Mouse (Mus musculus): Measurements from ENCODE around the gene Bola3.
"Not testable (repeated sequence)": the region's sequence is repeated elsewhere in the genome, so short reads cannot be mapped to it uniquely, and the experiment has no call there.

Bola3 gene

DNA sequence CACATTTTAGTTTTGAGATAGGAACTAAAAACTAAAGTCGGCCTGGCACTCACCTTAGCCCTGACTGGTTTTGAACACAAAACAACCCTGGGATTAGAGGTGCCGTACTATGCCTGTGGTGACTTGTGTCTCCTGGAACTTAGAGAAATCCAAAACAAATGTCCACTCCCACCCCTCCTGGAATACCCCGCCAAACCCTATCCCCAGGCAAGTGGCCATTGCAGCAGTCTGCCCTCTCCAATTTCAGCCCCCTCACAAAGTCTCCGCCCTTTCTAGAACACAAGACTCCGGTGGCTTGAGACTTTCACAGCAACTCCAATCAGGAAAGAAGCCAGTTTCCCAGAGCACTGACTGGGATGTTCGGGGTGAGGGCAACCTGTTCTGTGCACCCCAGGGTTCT, at the start of gene Bola3:
Bola3 (plus strand) TSS at position 275 of the 400 bp plus-strand sequence.
- no peak for DNase-seq

- no peak for DNase-seq
Measured at GRCm38 (mm10) chr6:83300447-83301229, 48.3 kb upstream of the Bola3 start.

- DNase-seq, result no peak
Measured at GRCm38 (mm10) chr6:83301294-83301693, 47.7 kb upstream of the Bola3 start.

DNA sequence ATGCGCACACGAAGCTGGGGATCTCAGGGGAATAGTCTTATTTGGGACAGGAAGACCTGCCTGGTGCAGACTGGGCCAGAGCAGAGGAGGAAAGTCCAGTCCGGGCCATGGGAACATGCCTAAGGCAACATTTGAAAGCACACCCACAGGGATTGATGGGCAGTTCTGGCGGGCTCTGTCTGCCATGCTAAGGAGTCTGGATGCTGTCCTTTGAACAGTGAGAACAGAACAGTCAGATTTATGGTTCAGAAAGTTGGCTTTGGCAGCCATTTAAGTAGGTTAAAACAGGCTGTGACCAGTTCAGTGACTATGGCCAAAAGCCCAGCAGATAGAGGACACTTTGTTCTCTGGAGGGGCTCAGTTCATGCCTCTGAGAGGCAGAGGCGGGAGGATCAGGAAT, 46.7 kb upstream of the Bola3 start:
- DNase-seq, result no peak

DNA sequence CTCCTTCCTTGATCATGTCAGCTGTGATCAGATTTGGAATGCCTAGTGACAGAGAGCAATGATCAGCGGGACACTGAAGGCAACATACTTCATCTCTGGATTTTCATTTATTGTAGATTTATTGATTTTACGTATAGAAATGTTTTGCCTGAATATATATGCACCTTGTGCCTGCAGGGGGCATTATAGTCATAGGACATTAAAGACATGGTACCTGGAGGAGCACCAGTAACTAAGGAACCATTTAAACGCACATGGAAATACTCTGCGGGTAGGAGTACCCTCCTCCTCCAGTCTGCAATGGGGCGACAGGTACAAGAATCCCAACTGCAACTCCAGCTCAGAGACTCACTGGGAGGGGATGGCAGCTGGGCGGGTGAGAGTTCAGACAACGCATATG, 39.9 kb upstream of the Bola3 start:
- DNase-seq, result no peak

DNA sequence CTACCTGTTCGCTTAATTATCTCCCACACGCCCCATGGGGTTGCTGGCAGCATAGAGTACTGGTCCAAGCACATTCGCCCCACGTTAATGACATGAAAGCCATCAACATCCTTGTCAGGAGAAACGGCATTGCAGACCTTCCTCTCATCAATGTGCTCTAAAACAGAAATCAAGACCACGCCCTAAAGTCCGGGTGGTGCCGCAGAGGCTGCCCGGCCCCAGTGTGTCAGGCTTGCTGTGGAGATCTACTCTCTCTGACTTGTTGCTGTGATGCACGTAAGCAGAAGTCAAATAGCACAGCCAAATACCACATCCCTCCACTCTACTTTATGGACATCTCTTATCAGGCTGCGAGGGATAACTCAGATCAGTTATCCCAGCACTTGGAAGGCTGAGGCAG, 37.7 kb upstream of the Bola3 start:
- DNase-seq, result no peak

GRCm38 (mm10) chr6:83312021-83312420, 36.9 kb upstream of the Bola3 start:
- DNase-seq, result no peak

- DNase-seq, result no peak
Measured at GRCm38 (mm10) chr6:83312514-83312913, 36.4 kb upstream of the Bola3 start.

- DNase-seq, result no peak
Measured at GRCm38 (mm10) chr6:83315293-83315692, 33.7 kb upstream of the Bola3 start.

DNA sequence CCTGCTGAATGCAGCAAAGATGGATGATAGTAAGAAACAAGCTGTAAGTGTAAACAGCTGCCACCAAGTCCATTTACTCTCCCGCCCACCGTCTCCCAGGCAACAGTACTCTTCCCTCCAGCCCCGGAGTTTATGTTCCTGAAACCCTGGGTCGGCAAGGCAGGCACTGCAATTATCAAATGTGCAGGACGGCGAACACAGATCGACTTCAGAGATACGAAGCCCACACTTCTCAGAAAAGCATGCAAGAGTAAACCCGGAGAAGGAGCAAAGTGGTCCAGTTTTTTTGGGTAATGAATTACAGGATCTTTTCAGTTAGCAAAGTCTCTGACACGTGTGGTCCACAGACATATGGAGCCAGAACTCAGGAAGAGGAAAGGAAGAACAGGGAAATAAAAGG, 32.9 kb upstream of the Bola3 start:
- no peak for DNase-seq

GRCm38 (mm10) chr6:83317108-83317741, 31.7 kb upstream of the Bola3 start:
- DNase-seq, result peak; percentile 91

DNA sequence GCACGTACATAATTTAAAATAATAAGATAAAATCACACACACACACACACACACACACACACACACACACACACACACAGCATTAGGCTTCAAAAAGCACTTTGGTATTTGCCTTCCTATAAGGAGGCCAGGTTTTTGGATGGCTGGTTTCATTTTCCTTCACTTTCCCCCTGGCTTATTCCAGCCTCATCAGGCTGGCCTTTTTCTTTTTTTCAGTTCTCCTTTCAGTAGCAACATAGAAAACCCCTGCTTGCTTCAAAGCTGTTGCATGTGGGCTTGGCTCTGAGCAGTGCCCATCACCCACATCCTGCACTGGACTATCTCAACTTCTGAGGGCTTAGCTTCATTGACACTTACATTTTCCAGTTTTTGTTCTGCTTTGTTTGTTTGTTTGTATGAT, 27.0 kb upstream of the Bola3 start:
- DNase-seq, result no peak

DNA sequence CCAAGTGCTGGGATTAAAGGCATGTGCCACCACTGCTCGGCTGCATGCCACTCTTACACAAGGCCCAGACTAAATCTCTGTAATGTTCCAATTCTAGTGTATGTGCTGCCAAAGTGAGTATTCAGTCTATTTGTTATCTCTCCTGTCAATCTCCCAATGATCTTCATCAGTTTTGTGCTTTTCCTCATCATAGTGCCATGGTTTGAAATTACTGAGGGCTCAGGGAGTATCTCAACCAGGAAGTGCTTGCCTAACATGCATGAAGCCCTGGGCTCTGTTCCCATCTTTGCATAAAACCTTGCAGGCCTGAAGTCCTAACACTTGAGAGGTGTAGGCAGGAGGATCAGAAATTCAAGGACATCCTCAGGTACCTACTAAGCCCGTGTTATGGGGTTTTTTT, 26.2 kb upstream of the Bola3 start:
- DNase-seq, result no peak

DNA sequence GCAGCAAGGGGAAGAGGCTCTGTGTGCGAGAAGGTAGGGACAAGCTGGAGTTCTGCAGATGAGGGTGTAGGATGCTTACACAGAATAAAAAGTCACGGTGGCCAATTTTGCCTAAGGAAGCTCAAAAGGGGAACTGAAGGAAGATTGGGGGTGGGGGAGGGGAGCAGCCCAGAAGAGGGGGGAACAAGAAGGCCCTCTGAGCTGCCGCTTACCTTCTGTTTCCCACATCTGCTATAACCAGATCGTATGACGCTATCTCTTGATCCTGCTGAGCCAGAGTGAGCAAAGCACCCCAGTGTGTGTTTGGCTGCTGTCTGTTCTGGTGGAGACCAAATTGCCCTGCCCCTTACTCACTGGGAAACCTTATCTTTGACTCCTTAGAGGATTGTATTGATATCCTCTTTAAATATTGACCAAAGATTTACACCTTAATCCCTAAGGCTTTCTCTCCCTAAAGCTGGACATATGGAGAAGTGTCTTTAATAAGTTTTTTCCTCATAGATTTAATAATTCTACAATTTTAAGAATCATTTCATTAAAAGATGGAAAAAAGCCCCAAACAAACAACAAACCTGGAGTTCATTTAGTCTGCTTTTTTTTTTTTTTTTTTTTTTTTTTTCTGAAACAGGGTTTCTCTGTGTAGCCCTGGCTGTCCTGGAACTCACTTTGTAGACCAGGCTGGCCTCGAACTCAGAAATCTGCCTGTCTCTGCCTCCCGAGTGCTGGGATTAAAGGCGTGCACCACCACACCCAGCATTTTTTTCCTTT, 25.1 kb upstream of the Bola3 start:
- DNase-seq, result no peak

GRCm38 (mm10) chr6:83325525-83326393, 23.2 kb upstream of the Bola3 start, which contains the start of the genes Mthfd2 and Mob1a:
TSS of gene Mthfd2 (minus strand) at chr6:83325908.
TSS of gene Mob1a (plus strand) at chr6:83326016.
- DNase-seq, result peak; percentile 85

DNA sequence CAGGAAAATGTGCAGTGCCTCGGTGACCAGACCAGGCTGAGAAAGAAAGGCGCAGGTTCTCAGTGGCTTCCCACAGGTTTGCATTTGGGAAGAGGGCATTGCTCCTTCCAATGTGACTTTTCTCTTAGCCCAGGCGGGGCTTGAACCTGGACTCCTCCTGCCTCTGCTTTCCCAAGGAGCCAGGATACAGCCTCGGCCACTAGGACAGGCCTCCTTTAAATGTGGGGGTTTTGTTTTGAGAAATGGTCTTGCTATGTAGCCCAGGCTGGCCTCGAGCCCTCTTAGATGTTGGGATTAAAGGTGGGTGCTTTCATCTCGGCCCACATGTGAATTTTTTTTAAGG, 22.6 kb upstream of the Bola3 start:
- DNase-seq, result no peak

DNA sequence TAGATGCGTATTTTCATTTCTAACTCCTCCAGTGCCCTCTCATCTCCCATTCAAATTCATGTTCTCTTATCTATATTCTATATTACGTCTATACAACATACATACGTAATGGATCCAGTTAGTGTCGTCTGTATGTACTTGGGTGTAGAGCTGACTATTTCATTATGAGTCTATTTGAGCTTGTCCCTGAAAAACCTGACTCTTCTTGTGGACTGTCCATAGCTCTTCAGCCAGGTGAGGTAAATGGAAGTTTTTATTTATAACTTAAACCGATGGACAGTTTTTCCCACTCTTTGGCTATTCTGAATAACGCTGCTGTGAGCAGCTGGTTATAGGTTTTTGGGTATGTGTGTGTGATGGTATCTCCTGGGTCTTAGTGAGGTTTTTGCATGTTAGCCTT, 22.2 kb upstream of the Bola3 start:
- no peak for DNase-seq

DNA sequence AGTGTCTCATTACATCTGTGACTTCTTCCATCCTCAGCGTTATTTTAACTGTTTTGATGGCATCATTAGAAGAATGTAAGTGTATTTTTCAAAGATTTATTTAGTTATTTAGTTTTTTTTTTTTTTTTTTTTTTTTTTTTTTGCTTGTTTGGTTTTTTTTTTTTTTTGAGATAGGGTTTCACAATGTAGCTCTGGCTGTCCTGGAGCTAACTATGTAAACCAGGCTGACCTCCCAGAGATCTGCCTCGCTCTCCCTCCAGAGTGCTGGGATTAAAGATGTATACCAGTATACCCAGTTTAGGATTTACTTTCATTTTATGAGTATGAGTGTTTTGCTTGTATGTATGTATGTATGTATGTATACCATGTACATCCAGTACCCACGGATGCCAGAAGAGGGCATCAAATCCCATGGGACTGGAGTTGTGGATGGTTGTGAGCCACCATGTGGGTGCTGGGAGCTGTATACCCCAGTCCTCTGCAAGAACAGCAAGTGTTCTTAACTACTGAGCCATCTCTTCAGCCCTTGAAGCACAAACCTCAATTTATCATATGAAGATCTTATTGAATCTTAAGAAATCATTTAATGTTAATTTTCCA, 21.3 kb upstream of the Bola3 start:
- no peak for DNase-seq

DNA sequence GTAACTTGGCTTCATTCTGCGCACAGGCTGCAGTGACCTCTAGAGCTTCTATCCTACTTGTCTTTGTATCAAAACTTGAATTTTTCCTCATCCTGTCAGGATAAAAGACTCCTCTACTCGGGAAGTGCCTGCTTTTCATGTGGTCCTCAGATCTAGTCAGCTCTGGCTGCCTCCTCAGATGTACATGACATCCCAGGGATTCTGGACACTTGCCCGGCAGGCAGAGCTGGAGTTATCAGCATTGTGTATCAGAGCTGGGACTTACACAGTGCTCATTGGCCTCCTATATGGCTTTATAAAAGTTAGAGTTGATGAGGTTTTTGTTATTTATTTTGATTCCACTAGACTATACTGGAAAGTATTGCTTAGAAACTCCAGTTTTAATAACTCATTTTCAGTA, 7.6 kb upstream of the Bola3 start:
- no peak for DNase-seq

- no peak for DNase-seq
Measured at GRCm38 (mm10) chr6:83342957-83343356, 6.0 kb upstream of the Bola3 start.

- not testable (repeated sequence) for DNase-seq
Measured at GRCm38 (mm10) chr6:83345285-83345684, 3.7 kb upstream of the Bola3 start.

DNA sequence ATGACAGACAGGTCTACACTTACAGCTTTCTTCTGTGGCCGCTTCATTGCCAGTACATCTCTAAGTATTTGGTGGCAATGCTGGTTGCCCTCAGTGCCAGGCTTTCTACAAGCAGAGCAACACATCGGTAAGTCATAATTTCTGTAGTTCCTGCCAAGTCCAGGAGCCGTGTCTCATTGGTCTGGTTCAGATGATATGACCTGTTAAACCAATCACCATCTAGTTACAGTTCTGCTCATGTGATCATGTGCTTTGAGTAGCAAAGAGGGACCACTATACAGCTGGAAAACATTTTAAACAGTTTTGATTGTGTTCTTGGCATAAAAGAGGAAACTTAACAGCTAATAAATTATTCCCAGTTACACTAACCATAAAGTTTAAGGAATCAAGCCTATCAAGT, 1.0 kb upstream of the Bola3 start:
- DNase-seq, result no peak

Measured in right cerebral cortex, postnatal 4 days (tissue).